Mouse (Mus musculus): ENCODE data around the gene Ankrd39.
A peak's percentile ranks its signal among the peaks of the same experiment; 100 is the strongest.

DNA sequence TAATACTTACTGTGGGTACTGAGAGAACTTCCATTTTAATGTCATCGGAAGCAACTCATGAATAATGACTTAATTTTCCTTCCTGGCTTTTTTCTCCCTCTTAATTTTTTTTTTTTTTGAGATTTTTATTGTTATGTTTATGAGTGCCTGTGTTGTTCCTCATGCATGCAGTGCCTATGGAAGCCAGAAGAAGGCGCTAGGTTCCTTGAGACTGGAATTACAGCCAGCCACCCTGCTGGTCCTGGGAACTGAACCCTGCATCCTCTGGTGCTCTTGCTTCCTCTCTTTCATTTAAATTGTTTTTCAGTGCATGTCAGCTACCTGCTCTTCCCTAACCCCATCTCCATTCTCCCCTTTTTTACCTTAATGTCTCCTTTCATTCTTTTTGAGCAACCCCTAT lies 33.5 kb downstream of the Ankrd39 start:
- peak; percentile 70 for TF ChIP-seq CTCF (IDR thresholded peaks at IDR 0.05)
- TF ChIP-seq EP300 (IDR thresholded peaks at IDR 0.05): no peak
